Mouse (Mus musculus) left cerebral cortex, adult 18-20 months (tissue): Measurements from ENCODE around the gene Usf1. TPM values are rescaled to one million over a fixed set of nuclear protein-coding genes. Genes with fewer than 3 reads are reported as not detected.

ENCODE experiments used
- DNase-seq, 2 experiments: peaks; one replicate each; pipeline ENCODE4 v3.0.0; 2021 to 2022; ENCODE audit warnings: low spot score in 2 of 2, mixed read lengths in 1 of 2
- long read RNA-seq, 2 experiments: library from polyadenylated mRNA; stranded (forward); transcript quantifications; one replicate each; pipeline ENCODE4 v2.0.0; 2021
- total RNA-seq, 2 experiments: library from RNA; stranded (reverse); gene quantifications; 2 replicates each; pipeline ENCODE4 v1.2.3; 2021

The Usf1 gene
- 100 to 1,000 TPM in 1 of 2 experiments, 10 to 100 TPM in 1; 99.0 to 105 TPM for total RNA-seq
- long read RNA-seq, experiment 1, transcript Usf1-208 (10 exons, 2,167 nt): major isoform, 12 of 22 reads
- long read RNA-seq, experiment 1, partial matches to known transcripts: 2 of 22 reads
- long read RNA-seq, experiment 1, other reads (novel, unspliced or antisense): 4 of 22 reads
- long read RNA-seq, experiment 2, transcript Usf1-208 (10 exons, 2,167 nt): major isoform, 15 of 27 reads
- long read RNA-seq, experiment 2, partial matches to known transcripts: 1 of 27 reads
- long read RNA-seq, experiment 2, other reads (novel, unspliced or antisense): 7 of 27 reads

DNA sequence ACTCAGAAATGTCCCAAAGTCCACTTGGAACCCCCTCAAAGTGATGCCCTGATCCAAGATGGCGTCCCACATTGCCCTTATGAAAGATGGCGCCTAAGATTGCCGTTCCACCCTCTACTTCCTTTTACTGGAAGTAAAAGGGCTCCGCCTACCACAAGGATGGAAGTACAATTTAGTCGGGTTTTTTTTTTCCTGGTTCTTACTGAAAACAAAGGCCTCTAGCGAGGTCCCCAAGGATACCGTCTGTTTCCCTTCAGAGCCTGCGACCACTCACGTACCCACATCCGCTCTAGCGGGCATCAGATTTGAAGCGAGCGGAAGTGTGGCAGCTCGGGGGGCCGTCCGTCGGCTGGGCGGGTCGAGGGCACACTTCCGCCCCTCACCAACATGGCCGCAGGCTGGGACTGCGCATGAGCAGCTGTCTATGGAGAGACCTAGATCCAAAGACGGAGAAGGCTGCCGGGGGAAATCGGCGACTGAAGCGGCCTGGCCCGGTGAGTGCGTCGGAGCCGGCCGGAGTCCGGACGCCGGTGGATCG, at the start of gene Usf1:
TSS of gene Usf1 (plus strand) at position 367 of the 538 bp plus-strand sequence.
- DNase-seq: peak; percentile 94

- DNase-seq: no peak
Observed at GRCm38 (mm10) chr1:171365934-171366333, 45.2 kb upstream of the Usf1 start.

- DNase-seq: no peak
Observed at GRCm38 (mm10) chr1:171369845-171370556, 41.1 kb upstream of the Usf1 start, which contains the start of gene Nectin4. Gene Nectin4, plus strand, starts transcription at chr1:171370099.

- DNase-seq: no peak
Observed at GRCm38 (mm10) chr1:171372880-171373279, 38.2 kb upstream of the Usf1 start.

DNA sequence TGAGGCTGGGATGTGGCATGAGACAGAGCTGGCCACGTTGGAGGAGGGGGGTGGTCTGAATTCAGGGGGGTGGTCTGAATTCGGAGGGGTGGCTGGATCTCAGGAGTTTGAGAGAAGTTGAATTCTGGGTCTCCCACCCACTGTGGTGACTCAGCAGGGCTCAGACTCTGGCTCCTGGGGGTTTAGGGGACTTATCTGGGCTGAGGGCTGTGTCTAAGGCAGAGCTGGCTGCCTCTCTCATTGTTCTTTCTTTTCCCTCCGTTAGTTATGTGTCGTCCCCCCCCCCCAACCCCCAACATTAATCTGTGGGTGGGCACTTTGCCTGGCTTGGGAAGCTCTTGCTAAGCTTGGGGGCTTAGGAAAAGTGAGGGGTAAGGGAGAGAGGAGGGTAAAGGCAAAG, 37.2 kb upstream of the Usf1 start:
- DNase-seq: no peak

DNA sequence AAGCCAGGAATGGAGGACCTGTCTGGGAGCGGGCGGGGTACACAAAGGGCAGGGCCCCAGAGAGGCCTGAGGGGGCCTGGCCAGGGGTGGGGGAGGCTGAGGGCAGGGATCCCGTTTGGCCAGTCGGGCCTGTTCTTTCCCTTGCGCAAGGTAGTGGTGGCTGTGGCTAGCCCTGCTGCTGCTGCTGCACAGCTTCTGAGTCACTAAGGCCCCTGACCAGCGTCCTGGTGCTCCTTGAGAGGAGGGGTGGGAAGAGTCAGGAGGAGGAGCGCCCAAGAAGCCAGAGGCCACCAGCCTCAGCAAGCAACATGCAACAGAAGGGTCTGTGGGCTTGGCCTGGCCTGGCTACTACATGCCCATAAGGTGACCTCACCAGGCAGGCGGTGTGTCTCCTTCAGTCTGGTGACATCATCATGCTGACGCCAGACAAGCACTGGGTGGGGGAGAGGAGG, 35.4 kb upstream of the Usf1 start:
- no peak for DNase-seq

- no peak for DNase-seq
Observed at GRCm38 (mm10) chr1:171378298-171378697, 32.8 kb upstream of the Usf1 start.

DNA sequence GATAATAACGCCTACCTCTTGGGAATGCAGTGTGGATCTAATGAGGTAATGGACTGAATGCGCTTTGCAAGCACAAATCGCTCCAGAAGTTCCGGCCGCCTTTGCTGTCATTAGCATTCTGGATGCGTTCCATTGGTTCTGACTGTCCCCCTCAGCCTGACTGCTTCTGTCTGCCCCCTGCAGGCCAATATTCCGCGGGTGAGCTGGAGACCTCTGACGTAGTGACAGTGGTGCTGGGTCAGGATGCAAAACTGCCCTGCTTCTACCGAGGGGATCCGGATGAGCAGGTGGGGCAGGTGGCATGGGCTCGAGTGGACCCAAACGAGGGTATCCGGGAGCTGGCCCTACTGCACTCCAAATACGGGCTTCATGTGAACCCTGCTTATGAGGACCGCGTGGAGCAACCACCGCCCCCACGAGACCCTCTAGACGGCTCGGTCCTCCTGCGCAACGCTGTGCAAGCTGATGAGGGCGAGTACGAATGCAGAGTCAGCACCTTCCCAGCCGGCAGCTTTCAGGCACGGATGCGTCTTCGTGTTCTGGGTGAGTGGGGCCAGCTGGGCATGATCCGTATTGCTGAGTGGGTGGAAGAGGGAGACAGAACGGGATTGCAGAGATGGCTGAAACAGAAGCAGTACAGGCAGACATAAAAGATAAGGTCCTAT, 31.0 kb upstream of the Usf1 start:
- peak; percentile 73 to 81 for DNase-seq

DNA sequence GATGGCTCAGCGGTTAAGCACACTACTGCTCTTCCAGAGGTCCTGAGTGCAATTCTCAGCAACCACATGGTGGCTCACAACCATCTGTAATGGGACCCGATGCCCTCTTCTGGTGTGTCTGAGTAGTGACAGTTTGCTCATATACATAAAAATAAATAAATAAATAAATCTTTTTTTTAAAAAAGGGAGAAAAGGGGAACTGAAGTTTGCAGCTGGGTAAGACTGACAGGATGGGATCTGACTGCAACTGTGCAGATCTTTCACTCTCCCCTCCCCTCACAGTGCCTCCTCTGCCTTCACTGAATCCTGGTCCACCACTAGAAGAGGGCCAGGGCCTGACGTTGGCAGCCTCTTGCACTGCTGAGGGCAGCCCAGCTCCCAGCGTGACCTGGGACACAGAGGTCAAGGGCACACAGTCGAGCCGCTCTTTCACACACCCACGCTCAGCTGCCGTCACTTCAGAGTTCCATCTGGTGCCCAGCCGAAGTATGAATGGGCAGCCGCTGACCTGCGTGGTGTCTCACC, 29.0 kb upstream of the Usf1 start:
- no peak for DNase-seq

- DNase-seq: no peak
Observed at GRCm38 (mm10) chr1:171384361-171384760, 26.8 kb upstream of the Usf1 start.

DNA sequence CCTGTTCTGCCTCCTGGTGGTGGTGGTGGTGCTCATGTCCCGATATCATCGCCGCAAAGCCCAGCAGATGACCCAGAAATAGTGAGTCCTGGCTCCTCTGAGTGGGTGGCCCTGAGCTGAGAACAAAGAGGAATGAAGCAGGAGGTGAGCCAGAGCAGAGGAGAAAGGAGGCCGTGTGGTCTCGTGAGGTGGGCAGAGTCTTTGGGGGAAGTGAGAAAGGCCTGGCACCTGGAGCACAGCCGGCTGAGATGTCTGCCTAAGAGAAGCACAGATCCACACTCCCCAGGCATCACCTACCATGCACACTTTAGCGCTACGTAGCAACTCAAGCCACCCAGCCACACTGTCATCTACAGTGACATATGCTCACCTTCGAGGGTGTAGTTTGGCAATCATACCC, 25.9 kb upstream of the Usf1 start:
- no peak for DNase-seq

GRCm38 (mm10) chr1:171387099-171387498, 24.0 kb upstream of the Usf1 start:
- no peak for DNase-seq

DNA sequence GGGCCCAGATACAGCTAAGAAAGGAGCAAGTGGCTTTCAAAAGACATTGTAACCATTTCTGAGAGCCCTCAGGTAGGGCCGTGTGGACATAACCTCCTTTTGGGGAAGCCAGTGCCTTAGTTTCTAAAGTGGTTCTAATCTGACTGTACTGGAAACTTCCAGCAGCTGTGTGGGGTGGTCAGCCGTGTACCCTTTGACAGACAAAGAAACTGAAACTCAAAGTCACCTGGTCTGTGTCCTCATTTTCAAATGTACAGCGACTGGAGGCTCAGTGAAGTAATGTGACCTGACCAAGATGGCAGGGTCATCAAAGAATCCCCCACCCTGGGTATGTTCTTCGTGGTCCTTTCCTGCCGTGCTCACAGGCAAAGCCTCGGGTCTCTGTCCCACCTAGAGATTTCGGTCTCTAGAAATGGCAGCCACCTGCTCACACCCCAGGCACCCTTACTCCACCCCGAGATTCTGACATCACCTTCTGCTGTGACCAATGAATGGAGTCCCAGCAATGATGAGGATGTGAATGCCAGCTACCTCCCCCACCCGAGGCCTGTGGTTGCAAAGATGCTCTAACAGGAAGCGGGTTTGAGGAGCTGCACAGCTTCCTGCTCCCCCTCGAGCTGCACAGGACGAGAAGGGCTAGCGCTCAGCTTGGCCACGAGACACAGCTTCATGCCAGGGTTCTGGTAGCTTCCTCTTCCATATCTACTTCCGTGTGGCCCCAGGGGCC, 22.6 kb upstream of the Usf1 start, which contains the start of gene Arhgap30:
TSS of gene Arhgap30 (plus strand) at position 579 of the 727 bp plus-strand sequence.
- DNase-seq: no peak

GRCm38 (mm10) chr1:171390101-171390500, 21.0 kb upstream of the Usf1 start:
- DNase-seq: no peak

- no peak for DNase-seq
Observed at GRCm38 (mm10) chr1:171401821-171402220, 9.3 kb upstream of the Usf1 start.

- DNase-seq: no peak
Observed at GRCm38 (mm10) chr1:171402991-171403390, 8.1 kb upstream of the Usf1 start.

DNA sequence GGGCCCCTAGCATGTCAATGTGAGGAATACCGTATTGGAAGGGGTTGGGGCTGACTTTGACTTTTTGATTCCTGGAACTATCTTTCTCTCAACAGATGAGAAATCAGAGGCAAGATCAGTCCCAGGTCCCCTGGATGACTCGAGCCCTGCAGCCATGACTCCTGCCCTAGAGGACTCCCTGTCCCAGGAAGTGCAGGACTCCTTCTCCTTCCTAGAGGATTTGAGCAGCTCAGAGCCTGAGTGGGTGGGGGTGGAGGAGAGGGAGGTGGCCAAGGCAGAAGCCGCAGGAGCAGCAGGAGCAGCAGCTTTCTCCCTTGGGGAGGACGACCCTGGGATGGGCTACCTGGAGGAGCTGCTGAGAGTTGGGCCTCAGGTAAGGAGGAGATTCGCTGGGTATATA, 3.9 kb upstream of the Usf1 start:
- DNase-seq: no peak

DNA sequence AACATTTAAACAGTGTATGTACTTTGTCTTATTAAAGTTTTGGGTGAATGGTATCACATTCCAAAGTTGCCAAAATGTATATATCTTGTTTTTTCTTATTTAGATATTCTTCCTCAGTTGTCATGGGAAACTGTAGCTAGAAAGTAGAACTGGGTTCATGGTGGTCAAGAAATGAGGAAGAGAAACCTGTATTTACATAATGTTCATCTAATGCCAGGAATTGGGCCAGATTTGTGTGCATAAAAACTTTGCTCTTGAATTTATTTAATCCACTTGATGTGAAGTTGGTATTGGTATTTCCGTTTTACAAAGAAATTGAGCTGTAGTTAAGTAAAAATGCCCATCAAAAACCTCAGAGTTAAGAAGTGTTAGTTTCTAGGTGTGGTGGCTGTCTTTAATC, 882 bp upstream of the Usf1 start:
- DNase-seq: no peak

DNA sequence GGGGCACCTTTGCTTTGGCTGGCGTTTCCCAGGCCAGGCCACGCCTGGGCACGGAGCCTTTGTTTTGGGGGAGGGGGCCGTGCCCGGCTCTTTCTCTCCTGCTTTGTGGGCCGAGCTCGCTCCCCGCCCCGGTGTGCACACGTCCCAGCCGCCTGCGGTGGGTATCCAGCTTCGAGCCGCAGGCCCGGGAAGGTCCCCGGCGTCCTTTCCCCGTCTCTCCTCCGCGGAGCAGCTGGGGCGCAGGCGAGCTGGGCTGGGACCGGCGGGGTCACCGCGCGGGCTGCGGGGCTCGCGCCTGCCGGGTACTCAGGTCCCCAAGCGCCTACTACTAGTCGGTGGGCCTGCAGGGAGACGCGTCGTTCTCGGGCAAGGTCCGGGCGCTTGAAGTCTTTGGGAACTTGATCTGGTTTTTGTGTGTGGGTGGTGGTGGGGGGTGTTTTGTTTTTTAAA, 404 bp downstream of the Usf1 start:
- DNase-seq: no peak

- peak in 1 of 2 experiments; percentile 18 for DNase-seq
Observed at GRCm38 (mm10) chr1:171412001-171412441, 908 bp downstream of the Usf1 start.

DNA sequence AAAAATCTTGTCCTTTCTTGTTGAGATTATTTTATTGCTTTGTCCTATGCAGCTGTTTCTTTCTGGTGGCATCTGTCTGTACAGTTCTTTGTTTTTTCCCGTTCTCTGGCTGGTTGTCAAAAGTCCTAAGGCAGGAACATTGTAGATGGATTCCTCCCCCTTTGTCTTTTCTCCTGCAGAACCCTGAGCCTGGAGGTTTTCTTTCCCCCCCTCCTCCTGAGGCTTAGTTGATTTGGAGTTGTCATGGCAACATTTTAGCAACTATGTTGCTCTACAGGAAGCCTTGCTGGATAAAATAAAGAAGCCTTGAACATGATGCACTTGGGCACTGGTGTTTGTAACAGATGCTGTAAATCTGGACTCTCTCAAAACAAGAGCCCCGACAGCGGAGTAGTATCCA, 1.3 kb downstream of the Usf1 start:
- DNase-seq: no peak
